Comparison of ENCODE assay signal across 8 mouse cellular contexts in genomic region chr12:8386451-8387011, GRCm38 (mm10).
A peak's percentile ranks its signal among the peaks of the same experiment; 100 is the strongest.
DNase-seq lines count a peak whose midpoint lies in the region; ATAC-seq and TF ChIP-seq lines count a peak whose summit lies in the region.

No protein-coding gene starts in this region.

- no peaks in the 10 kb centered on the region for H3K27me3 ChIP-seq in embryonic facial prominence, embryonic 14.5 days (replicated peaks; ENCODE audit: control insufficient read depth, insufficient read depth, low read length)
- H3K27me3 ChIP-seq in liver, embryonic 12.5 days (replicated peaks) = no peaks in the 10 kb centered on the region
- no peaks in the 10 kb centered on the region for H3K27me3 ChIP-seq in thymus, adult 2 months (ENCODE audit: control insufficient read depth, insufficient read depth, low read length)

- TF ChIP-seq CTCF in layer of hippocampus, adult 2 months (conservative IDR thresholded peaks at IDR 0.05) = no peak
- no peak for TF ChIP-seq CTCF in thymus, adult 2 months (IDR thresholded peaks at IDR 0.05; ENCODE audit: borderline replicate concordance, control insufficient read depth, extremely low read depth, insufficient read depth, low read length, poor library complexity)

- 0 out of 2 replicates have a peak, but pooled peaks cover 11% of the 10 kb centered on the region for H3K4me1 ChIP-seq in embryonic facial prominence, embryonic 14.5 days (ENCODE audit: control insufficient read depth, insufficient read depth, low read length)
- H3K4me1 ChIP-seq in liver, embryonic 12.5 days = no peaks in the 10 kb centered on the region
- no peaks in the 10 kb centered on the region for H3K4me1 ChIP-seq in thymus, adult 2 months (replicated peaks; ENCODE audit: control insufficient read depth, insufficient read depth, low read length)

- H3K4me3 ChIP-seq in layer of hippocampus, adult 2 months = no peak overlapping the region
- H3K4me3 ChIP-seq in embryonic facial prominence, embryonic 14.5 days (ENCODE audit: low read depth, low read length) = no peak overlapping the region
- no peak overlapping the region for H3K4me3 ChIP-seq in liver, embryonic 12.5 days
- no peak overlapping the region for H3K4me3 ChIP-seq in thymus, adult 2 months (ENCODE audit: control insufficient read depth, insufficient read depth, low read length)

- no peaks in the 10 kb centered on the region for H3K36me3 ChIP-seq in embryonic facial prominence, embryonic 14.5 days (ENCODE audit: control insufficient read depth, insufficient read depth, low read length)
- no peaks in the 10 kb centered on the region for H3K36me3 ChIP-seq in liver, embryonic 12.5 days
- no peaks in the 10 kb centered on the region for H3K36me3 ChIP-seq in thymus, adult 2 months (ENCODE audit: control insufficient read depth, insufficient read depth, low read length)

- peak; percentile 78 for ATAC-seq in embryonic facial prominence, embryonic 14.5 days (ENCODE audit: low read depth)
- peak; percentile 46 for ATAC-seq in liver, embryonic 12.5 days
- no peak for ATAC-seq in inflammation-experienced regulatory T-cells, adult 6 months

- peak overlapping the region; percentile 33; the same call in 1 of the 2 replicates for H3K27ac ChIP-seq in layer of hippocampus, adult 2 months
- peak overlapping the region; percentile 69; the same call in 1 of the 2 replicates for H3K27ac ChIP-seq in embryonic facial prominence, embryonic 14.5 days (replicated peaks; ENCODE audit: low read depth, low read length)
- 0 out of 2 replicates have a peak overlapping the region, but pooled peaks have one; percentile 25 for H3K27ac ChIP-seq in liver, embryonic 12.5 days
- no peak overlapping the region for H3K27ac ChIP-seq in thymus, adult 2 months (ENCODE audit: control insufficient read depth, insufficient read depth, low read length)

- no peak overlapping the region for H3K4me2 ChIP-seq in embryonic facial prominence, embryonic 14.5 days (ENCODE audit: low read depth, low read length)
- H3K4me2 ChIP-seq in liver, embryonic 12.5 days = no peak overlapping the region

- DNase-seq in layer of hippocampus, adult 2 months (ENCODE audit: low spot score in 2 of 2) = no peak
- DNase-seq in layer of hippocampus, adult 9-10 months (ENCODE audit: low spot score) = no peak
- peak; percentile 82 for DNase-seq in embryonic facial prominence, embryonic 14.5 days (ENCODE audit: low spot score)
- DNase-seq in heart, postnatal 4 days = peak; percentile 78
- no peak for DNase-seq in thymus, adult 2 months
- DNase-seq in c-Kit-positive CD71-positive TER-119-positive erythroid progenitor cells, embryonic 14.5 days (ENCODE audit: low spot score) = no peak

- no peak overlapping the region for H3K9ac ChIP-seq in embryonic facial prominence, embryonic 14.5 days (ENCODE audit: low read depth, low read length)
- no peak overlapping the region for H3K9ac ChIP-seq in liver, embryonic 12.5 days

- WGBS in embryonic facial prominence, embryonic 14.5 days = 44% methylated on average over 6 of the region's 6 CpGs
- 28% methylated on average over 6 of the region's 6 CpGs for WGBS in liver, embryonic 12.5 days (ENCODE audit: insufficient replicate concordance)
- WGBS in thymus, adult 2 months = 76% methylated on average over 6 of the region's 6 CpGs

- no peaks in the 10 kb centered on the region for H3K9me3 ChIP-seq in embryonic facial prominence, embryonic 14.5 days (ENCODE audit: control insufficient read depth, low read length)
- no peaks in the 10 kb centered on the region for H3K9me3 ChIP-seq in liver, embryonic 12.5 days (replicated peaks)

- TF ChIP-seq POLR2A in thymus, adult 2 months (IDR thresholded peaks at IDR 0.05; ENCODE audit: control insufficient read depth, extremely low read depth, insufficient read depth, low read length, poor library complexity) = no peak

Comparison
In these comparisons a context has a peak if more than half of its experiments do, and no peak if none do; other contexts are left out.
1. DNase-seq: peak in embryonic facial prominence, embryonic 14.5 days (single experiment) and heart, postnatal 4 days (single experiment); none in layer of hippocampus, adult 2 months (0 of 2), layer of hippocampus, adult 9-10 months (single experiment), thymus, adult 2 months (single experiment) and c-Kit-positive CD71-positive TER-119-positive erythroid progenitor cells, embryonic 14.5 days (single experiment).